Mouse (Mus musculus) cerebellum, adult (tissue): ENCODE results near the gene Imp4.
"Not testable (repeated sequence)": the region's sequence is repeated elsewhere in the genome, so short reads cannot be mapped to it uniquely, and the experiment has no call there.

Experiments used
- ATAC-seq: cut with Nextera tagmentation; 2 replicates; pipeline ENCODE4 v1.9.2; 2017; ENCODE audit warnings: mild to moderate bottlenecking, moderate library complexity, mixed read lengths; ENCODE audit not compliant: insufficient number of reproducible peaks, low FRiP score, low TSS enrichment

Gene Imp4

GRCm38 (mm10) chr1:34439215-34439960 lies at the start of gene Imp4, which contains the start of gene Ccdc115:
Imp4 (plus strand) TSS chr1:34439851.
Ccdc115 (minus strand) TSS chr1:34439672.
- ATAC-seq = peak; percentile 93

GRCm38 (mm10) chr1:34396321-34396720 lies 43.3 kb upstream of the Imp4 start:
- ATAC-seq = no peak

- no peak for ATAC-seq
These were observed 40.3 kb upstream of the Imp4 start for GRCm38 (mm10) chr1:34399182-34399953.

DNA sequence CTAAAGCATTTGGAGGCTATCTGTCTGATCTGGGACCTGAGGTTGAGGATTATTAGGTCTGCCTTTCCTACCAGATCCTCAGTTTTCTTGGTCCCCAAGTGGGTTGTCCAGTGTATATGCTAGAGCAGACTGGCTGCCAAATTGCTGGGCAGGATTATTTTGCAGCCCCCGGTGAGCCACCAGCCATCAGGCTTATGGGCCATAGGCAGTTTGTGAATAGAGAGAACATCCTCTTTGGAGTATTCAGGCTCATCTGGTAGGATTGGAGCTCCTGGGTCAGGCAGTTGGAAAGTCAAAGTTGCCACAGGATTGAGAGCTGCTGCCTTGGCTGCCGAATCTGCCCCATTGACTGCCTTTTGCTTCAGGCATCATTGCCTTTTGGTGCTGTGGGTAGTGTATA lies 11.2 kb upstream of the Imp4 start:
- no peak for ATAC-seq

DNA sequence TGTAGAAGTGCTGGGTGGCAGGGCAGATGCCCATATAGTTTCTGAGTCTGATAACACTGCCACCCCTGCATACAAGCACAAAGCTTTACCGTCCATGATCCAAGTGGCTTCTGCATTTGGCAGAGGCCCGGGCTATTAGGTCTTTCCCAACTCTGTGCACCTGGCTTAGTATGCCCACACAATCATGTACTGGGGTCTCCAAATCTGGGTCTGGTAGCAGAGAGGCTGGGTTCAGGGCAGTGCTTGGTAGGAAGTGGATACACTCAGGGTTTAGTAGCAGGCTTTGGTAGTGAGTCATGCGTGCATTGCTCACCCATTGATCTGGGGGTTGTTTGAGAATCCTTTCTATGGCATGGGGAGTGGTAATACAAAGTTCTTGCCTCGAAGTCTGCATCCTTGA lies 10.4 kb upstream of the Imp4 start:
- no peak for ATAC-seq

GRCm38 (mm10) chr1:34430981-34431380 lies 8.7 kb upstream of the Imp4 start:
- no peak for ATAC-seq

GRCm38 (mm10) chr1:34431431-34431830 lies 8.2 kb upstream of the Imp4 start:
- ATAC-seq = no peak

GRCm38 (mm10) chr1:34432411-34432775 lies 7.3 kb upstream of the Imp4 start:
- no peak for ATAC-seq

DNA sequence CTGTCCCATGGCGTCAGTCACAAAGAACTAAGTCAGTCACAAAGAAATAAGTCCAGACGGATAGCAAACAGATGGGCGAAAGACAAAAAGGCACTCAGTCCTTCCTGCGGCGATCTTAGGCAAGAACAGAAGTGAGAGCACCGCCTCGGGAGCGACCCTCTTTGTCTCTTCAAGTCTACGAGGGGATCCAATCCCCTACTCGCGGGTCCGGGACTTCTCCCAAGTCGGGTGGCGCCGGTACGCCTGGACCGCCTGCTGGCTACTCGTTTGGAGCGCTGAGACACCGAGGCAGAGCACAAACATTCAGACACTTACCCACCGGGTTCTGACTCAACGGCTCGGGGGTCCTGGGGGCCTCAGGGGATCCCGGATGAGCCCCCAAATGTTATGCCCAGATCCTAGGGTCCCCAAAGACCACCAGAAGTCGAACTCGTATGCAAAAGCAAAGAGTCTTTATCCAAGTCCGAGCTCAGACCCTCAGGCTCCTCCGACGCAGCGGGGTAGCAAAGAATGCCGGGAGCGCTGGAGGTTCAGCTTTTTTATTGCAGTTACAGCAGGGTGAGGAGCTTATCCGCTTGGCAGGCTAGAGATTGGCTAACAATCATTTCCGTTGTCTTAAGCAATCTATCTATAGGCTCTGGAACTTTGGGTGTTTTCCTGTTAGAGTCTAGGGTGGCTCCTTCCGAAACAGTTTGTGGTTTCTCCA lies 6.7 kb upstream of the Imp4 start:
- ATAC-seq = no peak

GRCm38 (mm10) chr1:34433891-34434521 lies 5.6 kb upstream of the Imp4 start:
- ATAC-seq = no peak

DNA sequence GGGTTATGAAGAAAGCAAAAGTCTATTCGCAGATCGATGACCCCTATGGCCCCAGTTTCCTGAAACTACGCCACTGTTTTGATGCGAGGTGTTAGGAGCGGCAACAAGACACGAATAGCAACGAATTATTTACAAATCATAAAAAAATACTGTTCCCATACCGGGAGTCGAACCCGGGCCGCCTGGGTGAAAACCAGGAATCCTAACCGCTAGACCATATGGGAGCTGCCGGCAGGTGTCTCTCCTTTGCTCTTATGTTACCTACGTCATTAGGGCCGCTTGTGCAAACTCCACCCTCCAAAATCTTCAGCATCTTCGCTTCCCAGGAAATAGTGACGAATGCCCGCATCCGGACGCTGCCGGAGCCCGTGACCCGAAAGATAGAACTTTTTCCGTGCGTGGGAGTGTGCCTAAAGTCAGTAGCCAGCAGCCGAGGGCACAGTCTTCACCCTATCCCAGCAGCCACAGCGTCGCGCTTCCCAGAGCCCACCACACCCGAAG lies 4.9 kb upstream of the Imp4 start:
- peak; percentile 13; the same call in 1 of the 2 replicates for ATAC-seq

GRCm38 (mm10) chr1:34435371-34436120 lies 4.1 kb upstream of the Imp4 start:
- ATAC-seq = no peak

- ATAC-seq = no peak
These were observed 3.3 kb upstream of the Imp4 start for GRCm38 (mm10) chr1:34436374-34436773.

GRCm38 (mm10) chr1:34437366-34437765 lies 2.3 kb upstream of the Imp4 start:
- not testable (repeated sequence) for ATAC-seq

- no peak for ATAC-seq
These were observed 1.1 kb upstream of the Imp4 start for GRCm38 (mm10) chr1:34438381-34439051.

DNA sequence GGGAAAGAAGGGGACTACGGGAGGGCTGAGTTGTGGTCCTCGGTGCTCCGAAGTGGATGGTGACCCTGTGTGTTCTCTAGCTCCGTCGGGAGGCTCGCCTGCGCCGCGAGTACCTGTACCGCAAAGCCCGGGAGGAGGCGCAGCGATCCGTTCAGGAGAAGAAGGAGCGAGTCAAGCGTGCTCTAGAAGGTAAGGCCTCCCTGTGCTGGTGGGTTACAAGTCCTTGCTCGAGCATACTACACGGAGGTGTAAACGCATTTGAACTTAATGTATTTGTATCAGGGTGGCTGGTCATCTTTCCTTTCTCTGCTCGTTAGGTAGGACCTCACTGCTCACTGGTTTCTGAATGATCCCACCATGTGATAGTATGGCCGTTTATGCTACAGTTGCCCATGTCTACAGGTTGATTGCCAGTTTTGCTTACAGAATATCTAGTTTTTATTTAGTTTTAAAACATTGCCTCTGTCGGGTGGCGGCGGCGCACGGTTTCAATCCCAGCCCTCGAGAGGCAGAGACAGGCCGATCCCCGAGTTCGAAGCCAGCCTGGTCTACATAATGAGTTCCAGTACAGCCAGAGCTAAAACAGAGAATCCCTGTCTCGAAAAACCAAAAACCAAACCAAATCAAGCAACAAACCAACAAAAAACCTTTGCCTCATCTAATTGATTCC lies 445 bp downstream of the Imp4 start:
- peak; percentile 46 for ATAC-seq

- no peak for ATAC-seq
These were observed 3.5 kb downstream of the Imp4 start for GRCm38 (mm10) chr1:34443124-34443523.

DNA sequence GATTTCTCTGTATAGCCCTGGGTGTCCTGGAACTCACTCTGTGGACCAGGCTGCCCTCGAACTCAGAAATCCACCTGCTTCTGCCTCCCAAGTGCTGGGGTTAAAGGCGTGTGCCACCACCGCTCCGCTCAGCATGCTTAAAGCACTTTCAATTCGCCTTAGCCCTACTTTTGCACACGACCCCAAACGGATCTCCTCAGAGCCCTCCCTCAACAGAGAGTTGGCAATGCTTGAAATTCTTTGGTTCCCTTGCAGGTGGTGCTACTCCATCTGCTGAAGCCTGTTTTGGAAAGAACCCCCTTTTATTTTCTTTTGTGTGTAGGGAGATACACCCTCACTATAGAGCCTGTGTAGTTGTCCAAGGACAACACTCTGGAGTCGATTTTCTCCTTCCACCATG lies 18.8 kb downstream of the Imp4 start:
- no peak for ATAC-seq
